Mouse (Mus musculus) right cerebral cortex, adult 18-20 months (tissue): ENCODE data around the gene Arsb.

Source experiments
- DNase-seq: peaks from one replicate; pipeline ENCODE4 v3.0.0; 2022; ENCODE audit warnings: mixed read lengths

Arsb gene

GRCm38 (mm10) chr13:93771588-93772278 lies at the start of gene Arsb:
Gene Arsb (plus strand): TSS chr13:93771630.
- DNase-seq = peak; percentile 84

GRCm38 (mm10) chr13:93721916-93722315 lies 49.5 kb upstream of the Arsb start:
- peak; percentile 40 for DNase-seq

GRCm38 (mm10) chr13:93723455-93723854 lies 48.0 kb upstream of the Arsb start:
- DNase-seq = no peak

- DNase-seq = no peak
Observed at GRCm38 (mm10) chr13:93724206-93724605, 47.2 kb upstream of the Arsb start.

- DNase-seq = no peak
Observed at GRCm38 (mm10) chr13:93735131-93735636, 36.2 kb upstream of the Arsb start.

- DNase-seq = no peak
Observed at GRCm38 (mm10) chr13:93744118-93744517, 27.3 kb upstream of the Arsb start.

GRCm38 (mm10) chr13:93752597-93753400 lies 18.6 kb upstream of the Arsb start:
- DNase-seq = no peak

- no peak for DNase-seq
Observed at GRCm38 (mm10) chr13:93755084-93755483, 16.3 kb upstream of the Arsb start.

GRCm38 (mm10) chr13:93756674-93757073 lies 14.8 kb upstream of the Arsb start:
- no peak for DNase-seq

- no peak for DNase-seq
Observed at GRCm38 (mm10) chr13:93757514-93757913, 13.9 kb upstream of the Arsb start.

- no peak for DNase-seq
Observed at GRCm38 (mm10) chr13:93758149-93758898, 13.1 kb upstream of the Arsb start.

GRCm38 (mm10) chr13:93761831-93762230 lies 9.6 kb upstream of the Arsb start:
- no peak for DNase-seq

- no peak for DNase-seq
Observed at GRCm38 (mm10) chr13:93762879-93763278, 8.6 kb upstream of the Arsb start.

- DNase-seq = no peak
Observed at GRCm38 (mm10) chr13:93764321-93764973, 7.0 kb upstream of the Arsb start.

GRCm38 (mm10) chr13:93771031-93771587 lies 321 bp upstream of the Arsb start:
- DNase-seq = no peak

GRCm38 (mm10) chr13:93772279-93772636 lies 828 bp downstream of the Arsb start:
- DNase-seq = no peak

- DNase-seq = no peak
Observed at GRCm38 (mm10) chr13:93772861-93773260, 1.4 kb downstream of the Arsb start.

GRCm38 (mm10) chr13:93773704-93774315 lies 2.4 kb downstream of the Arsb start:
- no peak for DNase-seq

GRCm38 (mm10) chr13:93782823-93783222 lies 11.4 kb downstream of the Arsb start:
- DNase-seq = no peak

- DNase-seq = no peak
Observed at GRCm38 (mm10) chr13:93785329-93785728, 13.9 kb downstream of the Arsb start.

- DNase-seq = no peak
Observed at GRCm38 (mm10) chr13:93786051-93786450, 14.6 kb downstream of the Arsb start.

- DNase-seq = no peak
Observed at GRCm38 (mm10) chr13:93787647-93788046, 16.2 kb downstream of the Arsb start.
